Mouse (Mus musculus): ENCODE results near the gene Prkacb.

DNA sequence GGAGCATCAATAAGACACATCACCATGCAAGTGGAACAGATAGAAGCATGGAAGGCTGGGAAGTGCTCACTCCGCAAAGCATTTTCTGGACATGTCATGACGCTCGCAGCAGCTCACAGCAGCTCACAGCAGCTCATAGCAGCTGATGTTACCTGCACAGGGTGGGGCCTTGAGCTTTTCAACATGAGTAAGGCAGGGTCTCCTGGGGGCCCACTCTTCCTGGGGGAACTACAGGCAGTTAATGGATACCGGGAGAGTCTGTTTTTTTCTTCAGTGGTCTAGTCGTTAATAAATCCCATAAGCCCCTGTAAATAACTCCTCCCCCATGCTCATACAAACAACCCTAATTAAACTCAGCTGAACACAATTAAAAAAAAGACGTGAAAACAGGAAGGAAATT lies 30.7 kb upstream of the Prkacb start:
- TF ChIP-seq POLR2A (IDR thresholded peaks at IDR 0.05; ENCODE audit: insufficient read depth, low read length) (no peak), CTCF (IDR thresholded peaks at IDR 0.05; ENCODE audit: low read depth, low read length) (no peak)
